Mouse (Mus musculus): Measurements from ENCODE around the gene Rcbtb1. TPM values are rescaled to one million over a fixed set of nuclear protein-coding genes. Genes with fewer than 3 reads are reported as not detected.
"Not testable (repeated sequence)": the region's sequence is repeated elsewhere in the genome, so short reads cannot be mapped to it uniquely, and the experiment has no call there.

Gene Rcbtb1
- total and polyA plus RNA-seq, 2 experiments = 25.5 to 39.0 TPM

- peaks cover 72% of the 10 kb centered on the region for H3K36me3 ChIP-seq (ENCODE audit: control insufficient read depth, insufficient read depth, low read length)
- H3K27me3 ChIP-seq (ENCODE audit: control insufficient read depth, insufficient read depth, low read length) = no peaks in the 10 kb centered on the region
- peaks cover 5% of the 10 kb centered on the region for H3K4me1 ChIP-seq (ENCODE audit: control insufficient read depth, insufficient read depth, low read length)
- H3K79me2 ChIP-seq (ENCODE audit: control insufficient read depth, insufficient read depth, low read length) = no peaks in the 10 kb centered on the region
- H3K27ac ChIP-seq (replicated peaks; ENCODE audit: insufficient read depth, low read depth, low read length) = no peak overlapping the region
- no peak overlapping the region for H3K4me3 ChIP-seq (ENCODE audit: insufficient read depth, low read depth, low read length)
- 93% methylated on average over 9 of the region's 9 CpGs for WGBS
- no peak for DNase-seq (ENCODE audit: extremely low read depth, low read depth, low spot score)
- no peak for TF ChIP-seq POLR2A (IDR thresholded peaks at IDR 0.05; ENCODE audit: extremely low read depth, insufficient read depth, low read length)
- TF ChIP-seq CTCF (IDR thresholded peaks at IDR 0.05; ENCODE audit: low read depth, low read length) = no peak
- no peak overlapping the region for H3K9ac ChIP-seq (ENCODE audit: low read depth, low read length)
Observed at GRCm38 (mm10) chr14:59233635-59234034, 32.6 kb downstream of the Rcbtb1 start.

GRCm38 (mm10) chr14:59250350-59250749 lies 49.3 kb downstream of the Rcbtb1 start:
- H3K27ac ChIP-seq (replicated peaks; ENCODE audit: insufficient read depth, low read depth, low read length); H3K4me3 ChIP-seq (ENCODE audit: insufficient read depth, low read depth, low read length); H3K27me3 ChIP-seq (ENCODE audit: control insufficient read depth, insufficient read depth, low read length); H3K36me3 ChIP-seq (ENCODE audit: control insufficient read depth, insufficient read depth, low read length); H3K9ac ChIP-seq (ENCODE audit: low read depth, low read length); H3K79me2 ChIP-seq (ENCODE audit: control insufficient read depth, insufficient read depth, low read length); DNase-seq (ENCODE audit: extremely low read depth, low read depth, low spot score); H3K4me1 ChIP-seq (ENCODE audit: control insufficient read depth, insufficient read depth, low read length): not testable (repeated sequence)
- WGBS = 74% methylated on average over 5 of the region's 5 CpGs

DNA sequence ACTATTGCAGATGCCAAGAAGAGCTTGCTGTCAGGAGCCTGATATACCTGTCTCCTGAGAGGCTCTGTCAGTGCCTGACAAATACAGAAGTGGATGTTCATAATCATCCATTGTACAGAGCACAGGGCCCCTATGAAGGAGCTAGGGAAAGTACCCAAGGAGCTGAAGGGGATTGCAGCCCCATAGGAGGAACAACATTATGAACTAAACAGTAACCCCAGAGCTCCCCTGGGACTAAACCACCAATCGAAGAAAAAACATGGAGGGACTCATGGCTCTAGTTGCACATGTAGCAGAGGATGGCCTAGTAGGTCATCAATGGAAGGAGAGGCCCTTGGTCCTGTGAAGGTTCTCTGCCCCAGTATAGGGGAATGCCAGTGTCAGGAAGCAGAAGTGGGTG lies 54.9 kb downstream of the Rcbtb1 start:
- H3K9ac ChIP-seq (ENCODE audit: low read depth, low read length); H3K27me3 ChIP-seq (ENCODE audit: control insufficient read depth, insufficient read depth, low read length); H3K27ac ChIP-seq (replicated peaks; ENCODE audit: insufficient read depth, low read depth, low read length); H3K4me3 ChIP-seq (ENCODE audit: insufficient read depth, low read depth, low read length); H3K79me2 ChIP-seq (ENCODE audit: control insufficient read depth, insufficient read depth, low read length); DNase-seq (ENCODE audit: extremely low read depth, low read depth, low spot score); H3K36me3 ChIP-seq (ENCODE audit: control insufficient read depth, insufficient read depth, low read length); H3K4me1 ChIP-seq (ENCODE audit: control insufficient read depth, insufficient read depth, low read length): not testable (repeated sequence)
- WGBS = 97% methylated on average over 1 of the region's 1 CpGs

- H3K79me2 ChIP-seq (ENCODE audit: control insufficient read depth, insufficient read depth, low read length) = no peaks in the 10 kb centered on the region
Observed at GRCm38 (mm10) chr14:59260056-59260455, 59.0 kb downstream of the Rcbtb1 start, which contains the start of gene Gm6904. Gene Gm6904 (minus strand): TSS chr14:59260216.

DNA sequence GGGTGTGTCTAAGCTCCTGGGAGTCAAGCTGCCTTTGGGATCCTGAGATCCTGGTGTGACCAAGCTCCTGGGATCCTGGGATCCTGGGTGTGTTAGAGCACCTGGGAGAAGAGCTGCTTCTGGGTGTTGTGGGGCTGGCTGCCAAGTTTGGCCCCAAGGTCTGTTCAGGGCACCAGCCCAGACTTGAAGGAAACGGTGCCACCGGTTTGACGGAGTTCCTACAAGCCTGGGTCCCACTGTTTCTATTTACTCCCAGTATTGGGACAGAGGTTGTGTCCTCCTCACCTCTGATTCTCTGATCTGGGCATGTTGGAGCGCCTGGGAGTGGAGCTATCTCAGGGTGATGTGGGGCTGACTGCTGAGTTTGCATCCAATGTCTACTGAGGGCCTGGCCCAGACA lies 74.0 kb downstream of the Rcbtb1 start:
- H3K4me3 ChIP-seq (ENCODE audit: insufficient read depth, low read depth, low read length); H3K4me1 ChIP-seq (ENCODE audit: control insufficient read depth, insufficient read depth, low read length); H3K79me2 ChIP-seq (ENCODE audit: control insufficient read depth, insufficient read depth, low read length); H3K9ac ChIP-seq (ENCODE audit: low read depth, low read length); H3K36me3 ChIP-seq (ENCODE audit: control insufficient read depth, insufficient read depth, low read length); H3K27ac ChIP-seq (replicated peaks; ENCODE audit: insufficient read depth, low read depth, low read length); DNase-seq (ENCODE audit: extremely low read depth, low read depth, low spot score); H3K27me3 ChIP-seq (ENCODE audit: control insufficient read depth, insufficient read depth, low read length): not testable (repeated sequence)
- WGBS = 87% methylated on average over 4 of the region's 4 CpGs

More at GRCm38 (mm10) chr14:59260056-59260455, 59.0 kb downstream of the Rcbtb1 start, which contains the start of gene Gm6904:
- TF ChIP-seq CTCF (IDR thresholded peaks at IDR 0.05; ENCODE audit: low read depth, low read length) = no peak
- TF ChIP-seq POLR2A (IDR thresholded peaks at IDR 0.05; ENCODE audit: extremely low read depth, insufficient read depth, low read length) = no peak
- Histone ChIP-seq H3K4me3 (ENCODE audit: insufficient read depth, low read depth, low read length) (peak within 1 kb of the TSS; percentile 36), H3K9ac (ENCODE audit: low read depth, low read length) (no peak within 1 kb of the TSS), H3K27me3 (ENCODE audit: control insufficient read depth, insufficient read depth, low read length) (no peaks in the 10 kb centered on the region), H3K27ac (replicated peaks; ENCODE audit: insufficient read depth, low read depth, low read length) (no peak within 1 kb of the TSS), H3K4me1 (ENCODE audit: control insufficient read depth, insufficient read depth, low read length) (no peaks in the 10 kb centered on the region), H3K36me3 (ENCODE audit: control insufficient read depth, insufficient read depth, low read length) (no peaks in the 10 kb centered on the region)
- DNase-seq (ENCODE audit: extremely low read depth, low read depth, low spot score) = peak; percentile 37
- 54% methylated on average over 3 of the region's 3 CpGs for WGBS

Other genes starting within 250 kb of the Rcbtb1 start
- gene 1700129C05Rik, start 58.3 kb upstream of the Rcbtb1 start, total RNA-seq (2014; rRNA removed) = not detected in 2 replicates
- not detected in 2 replicates for gene 1700129C05Rik, start 58.3 kb upstream of the Rcbtb1 start, polyA plus RNA-seq (2012; rRNA removed)
- gene Gm5142, start 22.5 kb upstream of the Rcbtb1 start, total RNA-seq (2014; rRNA removed) = not detected in 2 replicates
- not detected in 2 replicates for gene Gm5142, start 22.5 kb upstream of the Rcbtb1 start, polyA plus RNA-seq (2012; rRNA removed)
- 0.18 and 0.47 TPM in 2 replicates for gene Gm6904, start 59.0 kb downstream of the Rcbtb1 start, total RNA-seq (2014; rRNA removed)
- gene Gm6904, start 59.0 kb downstream of the Rcbtb1 start, polyA plus RNA-seq (2012; rRNA removed) = not detected in 2 replicates
- gene Phf11a, start 96.3 kb downstream of the Rcbtb1 start, total RNA-seq (2014; rRNA removed) = 0.27 and 0.28 TPM in 2 replicates
- gene Phf11a, start 96.3 kb downstream of the Rcbtb1 start, polyA plus RNA-seq (2012; rRNA removed) = 0.21 and 0.37 TPM in 2 replicates
- 0.87 and 1.6 TPM in 2 replicates for gene Phf11b, start 140.1 kb downstream of the Rcbtb1 start, total RNA-seq (2014; rRNA removed)
- 0.37 and 0.69 TPM in 2 replicates for gene Phf11b, start 140.1 kb downstream of the Rcbtb1 start, polyA plus RNA-seq (2012; rRNA removed)
- 2.6 and 4.4 TPM in 2 replicates for gene Phf11d, start 164.3 kb downstream of the Rcbtb1 start, total RNA-seq (2014; rRNA removed)
- 1.8 and 2.6 TPM in 2 replicates for gene Phf11d, start 164.3 kb downstream of the Rcbtb1 start, polyA plus RNA-seq (2012; rRNA removed)
- 3.0 and 3.2 TPM in 2 replicates for gene Phf11c, start 194.2 kb downstream of the Rcbtb1 start, total RNA-seq (2014; rRNA removed)
- gene Phf11c, start 194.2 kb downstream of the Rcbtb1 start, polyA plus RNA-seq (2012; rRNA removed) = 0.60 and 1.2 TPM in 2 replicates
- gene Setdb2, start 239.7 kb downstream of the Rcbtb1 start, total RNA-seq (2014; rRNA removed) = 27.4 and 29.7 TPM in 2 replicates
- 10.2 and 10.3 TPM in 2 replicates for gene Setdb2, start 239.7 kb downstream of the Rcbtb1 start, polyA plus RNA-seq (2012; rRNA removed)
- gene Cab39l, start 239.8 kb downstream of the Rcbtb1 start, total RNA-seq (2014; rRNA removed) = 40.5 and 47.6 TPM in 2 replicates
- 13.6 and 16.3 TPM in 2 replicates for gene Cab39l, start 239.8 kb downstream of the Rcbtb1 start, polyA plus RNA-seq (2012; rRNA removed)